Mouse (Mus musculus) retina, adult 2 months (tissue): Measurements from ENCODE around the gene Flywch1.
"Not testable (repeated sequence)": the region's sequence is repeated elsewhere in the genome, so short reads cannot be mapped to it uniquely, and the experiment has no call there.

Source experiments
- DNase-seq: peaks from one replicate; pipeline ENCODE4 v3.0.0-alpha.2; 2012; ENCODE audit warnings: low read depth, low spot score

The Flywch1 gene

DNA sequence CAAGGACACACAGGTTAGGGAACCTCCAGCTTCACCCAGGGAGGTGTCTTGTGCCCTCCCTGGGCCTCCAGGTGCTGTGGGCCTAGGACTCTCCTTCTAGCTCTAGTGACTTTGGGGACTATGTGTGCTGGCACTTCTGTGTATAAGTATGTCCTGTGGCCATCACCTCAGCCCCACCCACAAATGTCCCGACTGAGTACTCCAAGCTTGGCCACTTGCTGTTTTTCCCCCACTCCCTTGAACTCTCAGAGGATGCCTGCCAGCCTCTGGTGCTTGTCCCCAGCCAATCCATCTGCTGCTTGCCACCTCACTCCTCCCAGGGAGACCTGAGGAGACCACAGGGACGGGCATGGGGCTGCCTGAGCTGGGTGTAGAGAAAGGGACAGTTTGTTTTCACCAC, 7.0 kb upstream of the Flywch1 start:
- DNase-seq: no peak

DNA sequence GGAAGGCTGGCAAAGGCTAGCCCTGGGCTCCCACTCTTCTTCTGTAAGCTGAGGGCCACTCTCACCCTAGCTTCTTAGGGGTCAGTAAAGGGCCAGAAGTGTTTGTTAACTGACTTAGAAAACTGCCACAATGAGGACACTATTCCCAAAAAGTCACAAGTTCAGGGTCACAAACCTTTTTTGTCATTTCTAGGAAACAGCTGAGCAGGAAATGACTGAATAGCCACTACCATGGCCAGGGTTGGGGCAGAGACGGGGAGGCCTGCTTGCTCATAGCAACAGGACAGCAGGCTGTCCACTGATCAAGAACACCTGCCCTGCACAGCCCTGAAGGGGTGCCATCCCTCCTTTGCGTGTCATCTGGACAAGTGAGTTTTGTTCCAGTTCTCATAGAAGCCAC, 5.7 kb upstream of the Flywch1 start:
- no peak for DNase-seq

DNA sequence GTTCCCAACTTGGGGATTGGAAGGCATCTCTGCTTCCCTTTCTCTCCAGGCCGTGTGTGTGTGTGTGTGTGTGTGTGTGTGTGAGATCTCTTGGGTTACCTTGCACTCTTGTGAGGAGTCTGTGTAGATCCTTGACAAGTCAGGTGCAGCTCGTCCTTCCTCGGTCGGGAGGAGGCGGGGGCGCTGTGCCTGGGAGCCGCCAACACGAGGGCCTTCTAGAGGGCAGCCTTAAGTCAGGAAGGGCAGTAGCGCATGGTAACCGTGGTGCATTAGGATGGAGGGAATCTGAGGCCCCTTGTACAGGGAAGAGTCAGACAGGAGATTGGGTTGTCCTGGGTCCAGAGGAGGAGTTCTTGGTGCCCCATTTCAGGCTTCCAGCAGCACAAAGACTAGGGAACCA, 4.8 kb upstream of the Flywch1 start:
- DNase-seq: no peak

DNA sequence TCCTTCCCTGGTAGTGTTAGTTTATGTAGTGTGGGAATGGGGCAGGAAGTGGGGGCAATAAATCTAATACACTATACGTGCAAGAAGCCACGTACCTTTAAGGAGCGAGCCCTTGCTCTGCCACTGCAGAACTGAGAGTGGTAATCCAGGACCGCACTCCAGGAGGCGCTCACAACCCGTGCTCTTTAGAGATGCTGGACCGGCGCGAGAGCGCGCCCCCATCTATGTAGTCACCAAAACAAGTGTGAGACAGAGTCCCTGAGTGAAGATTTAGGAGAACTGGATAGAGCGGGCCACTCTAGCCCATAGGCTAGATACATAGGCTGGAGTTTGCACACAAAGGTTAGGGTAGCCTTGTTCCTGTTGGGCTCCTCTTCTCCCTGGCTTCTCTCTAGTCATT, 2.7 kb upstream of the Flywch1 start:
- no peak for DNase-seq

DNA sequence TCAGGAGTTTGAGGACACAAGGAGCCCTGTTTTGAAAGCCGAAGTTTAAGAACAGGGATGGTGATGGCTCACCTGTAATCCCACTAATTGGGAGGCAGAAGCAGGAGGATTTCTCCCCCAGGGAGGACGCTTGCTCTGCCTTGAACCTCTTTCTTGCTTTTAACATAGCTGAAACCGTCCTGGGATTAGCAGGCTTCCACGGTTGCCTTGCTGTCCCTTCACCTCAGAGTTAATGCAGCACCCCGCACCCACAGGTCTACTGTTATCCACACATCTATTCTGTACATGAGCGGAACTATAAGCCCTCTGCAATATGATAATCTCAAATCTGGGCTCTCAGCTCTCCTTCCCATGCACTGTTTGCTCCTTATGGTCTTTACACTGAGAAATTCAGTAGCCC, 2.3 kb upstream of the Flywch1 start:
- DNase-seq: no peak

DNA sequence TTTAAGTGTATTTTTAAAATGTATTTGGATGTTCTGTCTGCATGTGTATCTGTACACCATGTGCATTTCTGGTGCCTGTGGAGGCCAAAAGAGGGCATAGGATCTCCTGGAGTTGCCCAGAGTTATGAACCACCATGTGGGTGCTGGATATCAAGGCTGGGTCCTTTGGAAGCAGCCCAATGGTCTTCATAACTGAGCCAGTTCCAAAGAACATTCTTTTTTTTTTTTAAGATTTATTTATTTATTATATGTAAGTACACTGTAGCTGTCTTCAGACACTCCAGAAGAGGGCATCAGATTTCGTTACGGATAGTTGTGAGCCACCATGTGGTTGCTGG, 786 bp upstream of the Flywch1 start:
- DNase-seq: not testable (repeated sequence)

DNA sequence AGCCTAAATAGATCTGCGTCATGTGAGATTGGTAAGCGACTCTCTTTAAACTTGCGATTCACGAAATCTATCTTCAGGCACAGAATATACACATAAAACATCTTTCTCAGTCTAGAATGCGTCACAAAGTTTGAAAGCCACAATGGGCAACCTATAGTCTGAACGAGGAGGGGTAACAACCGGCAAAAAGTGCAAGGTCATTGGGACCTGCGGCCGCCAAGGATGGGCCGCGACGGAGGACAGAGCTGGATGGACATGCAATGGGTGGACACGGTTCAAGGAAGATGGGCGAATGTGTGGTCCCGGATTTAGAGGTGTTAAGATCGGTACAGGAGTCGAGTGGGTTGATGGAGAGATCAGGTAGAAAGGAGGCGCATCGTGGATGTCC, 512 bp downstream of the Flywch1 start:
- no peak for DNase-seq

DNA sequence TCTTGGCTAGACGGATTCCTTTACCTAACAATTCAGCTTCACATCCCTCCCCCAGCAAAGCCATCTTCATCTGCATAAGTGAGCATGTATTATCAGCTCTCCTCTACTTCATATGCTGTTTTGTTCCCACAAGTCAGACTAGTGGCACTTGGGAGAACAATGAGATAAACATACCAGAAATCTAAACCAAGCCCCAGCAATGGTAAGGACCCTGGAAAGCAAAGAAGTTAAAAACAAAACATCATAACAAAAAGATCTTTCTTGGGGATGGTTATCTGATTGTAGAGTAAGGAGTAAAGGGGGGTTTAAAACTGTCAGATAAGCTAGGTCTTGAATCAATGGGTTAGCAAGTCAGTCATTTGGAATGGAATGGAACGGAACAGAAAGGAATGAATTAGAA, 909 bp downstream of the Flywch1 start:
- DNase-seq: no peak

DNA sequence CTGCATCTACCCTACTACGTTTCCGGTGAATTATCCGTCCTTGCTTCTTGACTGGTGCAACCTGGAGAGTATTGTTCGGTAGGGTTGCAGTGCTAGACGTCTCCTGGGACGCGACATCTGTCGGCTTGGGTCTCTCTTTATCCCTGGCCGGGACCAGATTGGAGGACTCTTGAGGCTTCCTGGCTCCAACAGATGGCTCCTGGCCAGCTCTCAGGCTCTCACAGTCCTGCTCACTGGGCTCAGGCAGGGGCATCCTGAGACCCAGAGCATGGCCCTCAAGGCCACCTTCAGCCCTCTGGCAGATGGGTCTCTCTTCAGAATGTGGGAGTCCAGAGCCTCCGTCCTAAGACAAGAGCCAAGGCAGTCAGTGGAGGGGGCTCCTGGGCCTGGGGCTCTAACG, 8.4 kb downstream of the Flywch1 start:
- DNase-seq: no peak

DNA sequence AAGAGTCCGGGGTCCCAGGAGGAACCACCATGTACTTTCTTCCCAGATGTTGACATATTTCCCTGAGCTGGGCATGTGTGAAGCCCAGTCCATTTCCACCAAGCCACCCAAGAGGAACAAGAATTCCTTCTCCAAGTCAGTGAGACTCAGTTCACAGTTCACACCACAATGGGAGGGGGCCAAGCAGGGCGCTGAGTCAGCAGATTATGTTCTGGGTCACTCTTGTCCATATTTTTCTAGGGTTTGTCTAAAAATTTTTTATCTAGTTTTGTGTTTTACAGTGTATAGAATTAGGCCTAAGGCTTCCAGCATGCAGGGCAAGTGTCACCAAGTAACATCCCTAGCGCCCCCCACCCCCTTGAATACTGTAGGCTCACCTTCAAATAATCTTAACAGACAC, 10.2 kb downstream of the Flywch1 start:
- DNase-seq: no peak

DNA sequence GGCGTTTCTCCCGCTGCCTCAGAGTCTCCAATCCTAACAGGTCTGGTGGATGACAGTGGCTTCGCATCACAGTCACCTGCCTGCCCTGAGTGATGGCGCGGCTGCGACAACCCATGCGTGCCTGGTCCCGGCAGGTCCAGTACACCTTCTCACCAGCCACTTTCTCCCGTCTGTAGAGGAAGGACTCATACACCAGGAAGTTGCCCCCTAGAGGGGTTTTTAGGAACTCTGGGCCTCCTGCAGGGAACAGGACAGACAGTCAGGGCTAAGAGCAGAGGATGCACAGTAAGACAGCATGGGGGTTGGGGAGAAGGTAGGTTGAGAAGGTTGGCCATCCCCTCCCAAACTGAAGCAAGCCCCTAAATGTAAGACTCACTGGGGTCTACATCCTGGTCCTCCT, 11.2 kb downstream of the Flywch1 start:
- no peak for DNase-seq

DNA sequence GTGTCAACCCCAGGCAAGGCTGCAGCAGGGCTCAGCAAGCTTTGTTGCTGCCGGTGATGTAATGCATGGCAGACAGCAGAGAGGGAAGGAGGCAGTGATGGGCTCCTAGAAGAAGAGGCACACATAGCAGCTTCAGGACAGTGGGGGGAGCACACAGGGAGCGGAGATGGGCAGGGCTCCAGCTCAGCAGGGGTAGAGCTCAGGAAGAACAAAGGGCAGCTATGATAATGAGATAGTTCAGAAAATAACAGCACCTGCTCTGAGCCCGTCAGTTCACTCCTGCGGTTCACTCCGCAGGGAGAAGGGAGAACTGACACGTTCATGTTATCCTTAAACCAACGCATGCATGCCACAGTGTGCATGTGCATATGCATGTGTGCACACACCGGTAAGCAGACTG, 12.6 kb downstream of the Flywch1 start:
- DNase-seq: no peak

DNA sequence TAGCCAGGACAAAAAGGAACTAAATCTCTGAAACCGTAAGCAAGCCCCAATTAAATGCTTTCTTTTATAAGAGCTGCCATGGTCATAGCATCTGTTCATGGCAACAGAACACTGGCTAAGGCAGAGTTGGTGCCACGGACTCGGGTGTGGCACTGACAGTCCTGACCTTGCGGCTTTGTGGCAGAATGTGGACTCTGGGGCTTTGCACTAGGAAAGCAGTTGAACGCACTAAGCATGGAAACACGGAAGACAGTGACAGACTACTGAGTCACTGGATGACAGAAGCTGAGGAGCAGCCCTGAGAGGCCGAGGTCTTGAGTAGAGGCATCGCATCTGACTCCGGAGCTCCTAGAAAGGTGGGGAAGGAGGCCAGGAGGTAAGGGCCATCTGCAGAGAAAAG, 13.8 kb downstream of the Flywch1 start:
- no peak for DNase-seq

DNA sequence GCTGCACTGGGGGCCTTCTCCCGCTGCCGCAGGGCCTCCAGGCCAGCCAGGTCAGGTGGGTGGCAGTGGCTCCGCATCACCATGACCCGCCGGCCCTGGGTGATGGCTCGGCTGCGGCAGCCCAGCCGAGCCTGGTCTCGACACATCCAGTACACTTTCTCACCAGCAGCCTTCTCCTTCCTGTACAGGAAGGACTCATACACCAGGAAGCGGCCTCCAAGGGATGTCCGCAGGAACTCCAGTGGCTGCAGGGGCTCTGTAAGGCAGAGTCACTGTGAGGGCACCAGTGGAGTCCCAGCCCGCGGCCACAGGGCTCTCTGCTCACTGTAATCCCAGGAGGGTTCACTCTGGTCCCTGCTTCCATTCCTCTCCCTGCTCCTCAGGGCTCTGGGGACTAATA, 15.7 kb downstream of the Flywch1 start:
- DNase-seq: no peak

DNA sequence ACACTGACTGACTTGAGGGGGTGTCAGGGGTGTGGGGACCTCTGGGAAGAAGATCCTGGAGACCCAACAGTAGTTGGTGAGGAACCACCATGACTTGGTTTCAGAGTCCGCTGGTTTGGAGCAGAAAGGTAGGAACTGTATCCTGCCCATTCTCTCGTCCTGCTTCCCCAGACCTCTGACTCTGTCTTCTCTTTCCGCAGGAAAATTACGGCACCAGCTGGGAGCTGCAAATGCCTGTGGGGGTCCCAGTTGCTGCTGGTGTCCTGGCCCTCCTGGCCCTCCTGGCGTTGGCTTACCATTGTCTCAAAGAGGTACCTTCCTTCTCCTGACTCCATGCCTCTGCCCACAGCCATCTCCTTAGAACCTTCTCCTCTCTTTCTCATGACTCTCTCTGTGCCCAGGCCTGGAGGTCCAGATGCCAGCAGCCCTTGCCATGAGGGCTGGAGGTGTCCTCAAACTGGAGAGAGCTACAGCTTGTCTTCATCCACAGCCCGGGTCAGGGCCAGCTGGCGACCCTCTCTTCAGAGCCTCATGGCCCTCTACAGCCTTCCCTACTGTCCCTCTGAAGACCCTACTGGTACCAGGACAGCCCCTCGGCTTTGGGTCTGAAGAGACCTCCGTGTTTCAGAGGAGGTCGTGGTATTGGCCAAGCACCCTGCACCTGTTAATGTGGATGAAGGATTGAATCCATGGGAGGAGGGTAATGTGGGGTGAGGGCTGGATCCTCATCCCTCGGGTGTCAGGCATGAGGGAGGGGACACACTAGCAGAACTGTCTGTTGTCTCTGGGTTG, 21.8 kb downstream of the Flywch1 start:
- no peak for DNase-seq

DNA sequence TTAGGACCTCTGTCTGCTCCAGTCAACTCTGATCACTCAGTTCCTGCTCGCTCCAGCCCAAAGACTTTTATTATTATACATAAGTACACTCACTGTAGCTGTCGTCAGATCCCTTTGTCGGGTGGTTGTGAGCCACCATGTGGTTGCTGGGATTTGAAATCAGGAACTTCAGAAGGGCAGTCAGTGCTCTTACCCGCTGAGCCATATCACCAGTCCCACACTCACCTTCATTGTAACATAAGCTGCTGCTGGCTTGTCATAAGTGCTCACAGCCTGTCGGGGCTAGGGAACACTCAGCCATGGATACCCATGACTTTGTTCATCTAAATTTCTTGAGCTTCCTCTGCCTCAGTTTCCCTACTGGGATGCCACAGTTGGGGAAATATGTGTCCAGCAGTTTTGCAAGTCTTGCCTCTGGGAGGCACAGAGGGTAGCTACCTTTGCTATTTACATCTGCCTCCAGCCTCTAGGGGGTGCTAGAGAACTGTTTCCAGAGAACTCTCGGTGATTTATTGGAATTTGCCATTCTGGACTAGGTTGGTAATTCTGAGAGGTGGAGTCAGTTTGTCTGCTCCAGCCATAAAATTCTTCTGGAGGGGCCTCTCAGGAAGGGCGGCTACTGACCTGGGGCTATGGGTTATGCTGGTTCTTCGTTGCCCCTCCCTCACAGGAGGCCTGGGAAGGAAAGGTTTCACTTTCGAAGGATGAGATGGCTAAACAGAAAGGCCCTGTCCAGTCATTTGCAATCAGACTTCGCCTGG, 22.6 kb downstream of the Flywch1 start:
- no peak for DNase-seq

DNA sequence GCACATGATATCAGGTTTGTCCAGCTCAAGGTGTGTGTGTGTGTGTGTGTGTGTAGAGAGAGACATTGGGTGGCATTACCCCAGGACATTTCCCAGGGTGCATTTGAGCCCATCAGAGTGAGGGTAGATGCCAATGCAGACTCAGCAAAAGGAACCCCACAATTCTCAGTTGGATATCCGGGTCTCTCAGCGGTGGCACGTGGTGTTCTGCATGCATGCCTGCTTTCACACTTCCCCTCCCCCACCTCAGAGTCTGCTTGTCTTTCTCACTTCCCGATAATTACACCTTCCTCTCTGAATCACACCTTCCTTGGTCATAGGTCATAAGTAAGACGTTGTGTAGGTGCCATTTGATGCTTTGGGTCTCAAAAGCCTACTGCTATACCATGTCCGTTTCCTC, 23.4 kb downstream of the Flywch1 start:
- no peak for DNase-seq

DNA sequence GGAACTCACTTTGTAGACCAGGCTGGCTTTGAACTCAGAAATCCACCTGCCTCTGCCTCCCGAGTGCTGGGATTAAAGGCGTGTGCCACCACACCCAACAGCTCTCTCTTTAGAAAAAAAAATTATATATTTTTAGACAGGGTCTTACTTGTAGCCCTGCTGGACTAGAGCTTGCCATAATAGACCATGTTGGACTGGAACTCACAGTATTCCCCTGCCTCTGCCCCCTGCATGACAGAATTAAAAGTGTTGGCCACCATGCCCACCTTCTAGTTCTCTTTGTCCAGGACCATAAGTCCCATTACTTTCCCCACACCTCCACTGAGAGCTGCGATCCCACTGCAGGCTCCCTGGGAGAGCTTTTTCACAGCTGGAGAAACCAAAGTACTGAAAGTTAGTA, 23.9 kb downstream of the Flywch1 start:
- no peak for DNase-seq

DNA sequence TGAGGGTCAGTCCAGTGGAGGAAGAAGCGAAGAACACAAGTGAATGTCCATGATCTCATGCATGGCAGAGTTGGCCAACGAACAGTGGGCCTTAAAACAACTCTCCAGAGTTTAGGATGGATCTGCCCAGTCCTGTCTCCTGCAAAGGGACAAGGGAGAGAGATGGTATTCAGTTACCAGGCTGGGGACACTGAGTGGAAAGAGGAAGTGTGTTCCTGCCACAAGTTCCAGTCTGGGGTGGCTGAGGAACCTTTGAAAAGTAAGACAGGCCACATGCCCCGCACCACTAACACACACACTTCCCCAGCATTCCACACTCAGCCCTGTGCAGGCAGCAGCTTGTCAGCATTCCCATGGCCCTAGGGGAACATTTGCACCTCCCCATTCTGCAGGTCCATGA, 24.6 kb downstream of the Flywch1 start:
- no peak for DNase-seq

DNA sequence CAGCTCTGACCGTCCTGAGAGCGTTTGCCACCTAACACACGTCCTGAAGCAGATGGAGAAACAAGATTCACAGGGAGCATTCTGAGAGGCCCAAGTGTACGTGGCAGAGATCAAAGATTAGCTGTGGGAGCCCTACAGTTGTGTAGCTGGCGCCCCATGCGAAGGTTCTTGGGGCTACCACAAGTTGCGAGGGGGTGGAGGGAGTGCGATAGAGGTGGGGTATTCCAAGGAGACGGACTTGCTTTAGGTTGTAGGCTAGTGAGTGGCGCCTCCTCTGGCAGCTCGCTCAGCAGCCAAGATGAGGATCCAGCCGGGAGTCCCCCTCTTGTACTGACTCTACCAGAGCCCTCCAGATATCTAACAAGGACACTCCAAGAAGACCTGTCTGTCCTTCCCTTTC, 25.1 kb downstream of the Flywch1 start:
- DNase-seq: no peak

DNA sequence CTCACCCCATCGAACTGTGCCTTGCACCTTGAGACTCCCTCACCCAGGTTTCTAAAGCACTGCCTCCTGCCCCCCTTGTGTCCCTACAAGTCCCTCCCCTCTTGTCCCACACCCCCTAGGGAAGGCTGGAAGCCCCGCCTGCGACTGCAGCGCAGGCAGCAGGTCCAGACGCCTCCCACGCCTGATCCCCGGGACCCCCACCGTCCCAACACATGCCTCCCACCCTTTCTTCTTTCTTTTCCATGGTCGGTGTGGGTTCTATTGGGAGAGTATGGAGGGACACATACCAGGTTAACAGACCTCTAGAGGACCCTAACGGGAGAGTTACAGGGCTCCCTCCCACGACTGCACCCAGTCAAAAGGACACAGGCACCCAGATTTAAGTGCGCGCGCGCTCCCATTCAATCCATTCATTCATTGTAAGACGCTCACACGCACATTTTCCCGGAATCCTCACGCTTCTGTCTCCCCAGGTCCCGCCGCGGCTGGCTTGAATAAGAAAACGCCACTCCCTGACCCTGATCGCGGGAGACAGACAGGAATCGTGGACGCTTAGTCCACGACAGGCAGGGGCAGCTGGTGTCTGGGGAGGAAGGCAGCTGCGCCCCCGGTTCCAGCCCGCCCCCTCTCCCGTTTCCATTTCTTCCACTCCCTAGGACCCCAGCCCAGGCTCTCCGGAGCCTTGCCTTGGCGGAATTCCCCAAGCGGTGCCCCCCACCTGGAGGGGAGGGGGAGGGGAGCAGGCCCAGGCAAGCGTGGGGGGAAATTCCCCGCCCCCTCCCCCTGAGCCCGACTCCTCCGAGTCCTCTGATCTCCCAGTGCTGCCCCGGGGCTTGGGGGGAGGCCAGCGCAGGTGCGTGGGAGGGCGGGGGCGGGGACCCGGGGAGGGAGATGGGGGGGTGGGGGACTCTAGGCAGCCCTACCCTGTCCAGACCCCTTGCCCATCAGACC, 25.8 kb downstream of the Flywch1 start, which contains the start of gene Kremen2:
Gene Kremen2 (minus strand): TSS at position 533 of the 951 bp plus-strand sequence.
- no peak for DNase-seq

DNA sequence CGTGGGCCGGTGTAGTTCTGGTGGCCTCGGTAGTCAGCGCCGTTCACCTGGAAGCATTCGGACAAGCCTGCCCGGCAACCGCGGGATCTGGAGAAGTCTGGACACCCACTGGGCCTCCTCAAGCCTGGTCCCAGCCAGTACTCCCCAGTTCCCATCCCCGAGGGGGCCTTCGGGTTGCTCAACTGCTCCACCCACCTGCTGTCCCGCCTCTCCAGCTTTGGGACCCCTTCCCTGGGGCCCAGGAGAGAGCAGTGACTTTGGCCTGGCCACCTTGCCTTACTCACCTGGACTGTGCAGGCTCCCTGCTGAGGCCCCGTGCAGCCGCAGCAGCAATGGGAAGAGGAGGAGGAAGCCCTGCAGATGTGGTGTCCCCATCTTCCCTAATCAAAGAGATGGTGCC, 26.8 kb downstream of the Flywch1 start:
- no peak for DNase-seq
